Comparison of ENCODE assay signal across 26 mouse cellular contexts in the genomic region with DNA sequence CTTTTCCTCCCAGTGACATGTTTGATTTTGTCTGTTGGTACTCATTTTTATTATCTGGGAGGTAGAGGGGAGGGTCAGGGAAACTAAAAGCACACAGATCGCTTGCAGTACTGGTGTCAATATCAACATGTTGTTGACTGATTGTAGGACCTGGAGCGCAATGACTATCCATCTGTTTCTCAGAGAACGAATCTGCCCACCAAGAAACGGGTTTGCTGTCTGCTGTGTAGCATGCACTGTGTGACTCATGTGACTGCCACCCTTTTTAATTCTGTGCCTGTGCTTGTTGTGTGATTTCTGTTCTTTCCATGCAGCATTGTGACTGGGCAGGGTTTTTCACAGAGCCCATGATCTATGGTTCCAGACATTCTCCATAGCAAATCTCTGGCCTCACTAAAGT.
DNase-seq lines count a peak whose midpoint lies in the region; ATAC-seq and TF ChIP-seq lines count a peak whose summit lies in the region.
"Had no signal": no experiment of that assay in that cellular context is flagged by ENCODE, and none has a peak within 500 bp of the region (broad histone marks: within the 10 kb centered on the region; RNA-seq: fewer than 3 reads in every experiment).

No protein-coding gene starts in this region.

- H3K9me3 ChIP-seq in forebrain, embryonic 16.5 days (ENCODE audit: control insufficient read depth, low read length) = no peaks in the 10 kb centered on the region
- H3K9me3 ChIP-seq in forebrain, embryonic 14.5 days (replicated peaks; ENCODE audit: control insufficient read depth, low read length) = no peaks in the 10 kb centered on the region
- H3K9me3 ChIP-seq in midbrain, embryonic 11.5 days (ENCODE audit: control insufficient read depth, low read length) = no peaks in the 10 kb centered on the region
- H3K9me3 ChIP-seq in midbrain, embryonic 16.5 days (replicated peaks; ENCODE audit: control insufficient read depth, low read length, poor library complexity, severe bottlenecking) = no peaks in the 10 kb centered on the region
- H3K9me3 ChIP-seq: embryonic facial prominence, embryonic 10.5 days; embryonic facial prominence, embryonic 15.5 days; heart, embryonic 10.5 days; heart, embryonic 15.5 days; intestine, embryonic 15.5 days; liver, embryonic 15.5 days; neural tube, embryonic 15.5 days had no signal

- no peak for DNase-seq in forebrain, embryonic 14.5 days (ENCODE audit: low spot score)
- DNase-seq in midbrain, embryonic 11.5 days (ENCODE audit: low spot score, missing footprints) = peak; percentile 68
- DNase-seq in layer of hippocampus, adult 2 months (ENCODE audit: low spot score in 2 of 2) = peak; percentile 42 to 51
- DNase-seq in layer of hippocampus, postnatal 36 days = peak; percentile 26 to 37
- DNase-seq in left cerebral cortex, adult 2 months (ENCODE audit: extremely low spot score in 1 of 2, low spot score in 2 of 2) = no peak
- DNase-seq in urinary bladder, adult 2 months (ENCODE audit: low spot score) = no peak
- DNase-seq: adrenal gland, postnatal 36 days; cerebellum, adult 8-10 months; cerebellum, postnatal 25 days; gastrocnemius, postnatal 10 days; kidney, adult 2 months; kidney, postnatal 4 days; lung, embryonic 14.5 days; lung, postnatal 14 days; retina, postnatal 1 day; right cerebral cortex, postnatal 14 days had no signal

- intact Hi-C loops in left cerebral cortex, adult 2 months (cut with DNase I) = no loop called here

- no peak overlapping the region for H3K27ac ChIP-seq in forebrain, embryonic 16.5 days (ENCODE audit: low read length)
- H3K27ac ChIP-seq in forebrain, embryonic 14.5 days (ENCODE audit: low read depth, low read length) = no peak overlapping the region
- H3K27ac ChIP-seq in midbrain, embryonic 11.5 days (ENCODE audit: low read depth, low read length) = no peak overlapping the region
- no peak overlapping the region; the same call in 1 of the 2 replicates for H3K27ac ChIP-seq in midbrain, embryonic 16.5 days (ENCODE audit: low read length)
- H3K27ac ChIP-seq in layer of hippocampus, adult 2 months = peak overlapping the region; percentile 49; the same call in 1 of the 2 replicates
- H3K27ac ChIP-seq in left cerebral cortex, adult 2 months = no peak overlapping the region
- H3K27ac ChIP-seq: embryonic facial prominence, embryonic 10.5 days; embryonic facial prominence, embryonic 15.5 days; heart, embryonic 10.5 days; heart, embryonic 15.5 days; hindbrain, postnatal 0 days; intestine, embryonic 15.5 days; liver, embryonic 15.5 days; neural tube, embryonic 15.5 days had no signal

- no peak overlapping the region for H3K4me2 ChIP-seq in forebrain, embryonic 16.5 days (ENCODE audit: low read length)
- H3K4me2 ChIP-seq in forebrain, embryonic 14.5 days (ENCODE audit: low read length) = no peak overlapping the region
- no peak overlapping the region for H3K4me2 ChIP-seq in midbrain, embryonic 11.5 days
- no peak overlapping the region for H3K4me2 ChIP-seq in midbrain, embryonic 16.5 days (ENCODE audit: low read length)
- H3K4me2 ChIP-seq: embryonic facial prominence, embryonic 15.5 days; heart, embryonic 15.5 days; intestine, embryonic 15.5 days; liver, embryonic 15.5 days; lung, embryonic 14.5 days; neural tube, embryonic 15.5 days had no signal

- no peak overlapping the region for H3K9ac ChIP-seq in forebrain, embryonic 16.5 days (replicated peaks; ENCODE audit: low read depth, low read length)
- no peak overlapping the region for H3K9ac ChIP-seq in forebrain, embryonic 14.5 days (ENCODE audit: low read length)
- no peak overlapping the region for H3K9ac ChIP-seq in midbrain, embryonic 11.5 days (ENCODE audit: low read length)
- H3K9ac ChIP-seq in midbrain, embryonic 16.5 days (ENCODE audit: low read depth, low read length) = no peak overlapping the region
- H3K9ac ChIP-seq: embryonic facial prominence, embryonic 15.5 days; heart, embryonic 15.5 days; intestine, embryonic 15.5 days; liver, embryonic 15.5 days; lung, embryonic 14.5 days; neural tube, embryonic 15.5 days had no signal

- H3K4me1 ChIP-seq in forebrain, embryonic 16.5 days (replicated peaks; ENCODE audit: control insufficient read depth, insufficient read depth, low read length) = peaks cover 7% of the 10 kb centered on the region
- no peaks in the 10 kb centered on the region; the same call in 1 of the 2 replicates for H3K4me1 ChIP-seq in forebrain, embryonic 14.5 days (ENCODE audit: control insufficient read depth, insufficient read depth, low read length)
- H3K4me1 ChIP-seq in midbrain, embryonic 11.5 days (ENCODE audit: control insufficient read depth, insufficient read depth, low read length) = peaks cover 16% of the 10 kb centered on the region
- H3K4me1 ChIP-seq in midbrain, embryonic 16.5 days (ENCODE audit: control insufficient read depth, insufficient read depth, low read length) = peaks cover 4% of the 10 kb centered on the region; the same call in 1 of the 2 replicates
- H3K4me1 ChIP-seq: embryonic facial prominence, embryonic 15.5 days; heart, embryonic 10.5 days; heart, embryonic 15.5 days; intestine, embryonic 15.5 days; liver, embryonic 15.5 days had no signal

- TF ChIP-seq CTCF in layer of hippocampus, adult 2 months (conservative IDR thresholded peaks at IDR 0.05) = no peak
- no peak for TF ChIP-seq CTCF in left cerebral cortex, adult 2 months (IDR thresholded peaks at IDR 0.05)

- H3K36me3 ChIP-seq in forebrain, embryonic 16.5 days (ENCODE audit: control insufficient read depth, insufficient read depth) = no peaks in the 10 kb centered on the region
- H3K36me3 ChIP-seq in forebrain, embryonic 14.5 days (ENCODE audit: control insufficient read depth, insufficient read depth, low read length) = no peaks in the 10 kb centered on the region
- no peaks in the 10 kb centered on the region for H3K36me3 ChIP-seq in midbrain, embryonic 11.5 days (ENCODE audit: control insufficient read depth, insufficient read depth, low read length)
- no peaks in the 10 kb centered on the region for H3K36me3 ChIP-seq in midbrain, embryonic 16.5 days (ENCODE audit: control insufficient read depth, insufficient read depth, low read length)
- H3K36me3 ChIP-seq: embryonic facial prominence, embryonic 10.5 days; embryonic facial prominence, embryonic 15.5 days; heart, embryonic 10.5 days; heart, embryonic 15.5 days; intestine, embryonic 15.5 days; liver, embryonic 15.5 days; neural tube, embryonic 15.5 days had no signal

- H3K27me3 ChIP-seq in forebrain, embryonic 16.5 days (replicated peaks; ENCODE audit: control insufficient read depth, insufficient read depth, low read length) = no peaks in the 10 kb centered on the region
- no peaks in the 10 kb centered on the region for H3K27me3 ChIP-seq in forebrain, embryonic 14.5 days (replicated peaks; ENCODE audit: control insufficient read depth, insufficient read depth, low read length)
- no peaks in the 10 kb centered on the region for H3K27me3 ChIP-seq in midbrain, embryonic 11.5 days (ENCODE audit: control insufficient read depth, insufficient read depth, low read length)
- no peaks in the 10 kb centered on the region for H3K27me3 ChIP-seq in midbrain, embryonic 16.5 days (ENCODE audit: control insufficient read depth, insufficient read depth, low read depth, low read length)
- H3K27me3 ChIP-seq: embryonic facial prominence, embryonic 15.5 days; heart, embryonic 15.5 days; intestine, embryonic 15.5 days; liver, embryonic 15.5 days; neural tube, embryonic 15.5 days had no signal

- no peak overlapping the region for H3K4me3 ChIP-seq in forebrain, embryonic 16.5 days (replicated peaks; ENCODE audit: low read length)
- H3K4me3 ChIP-seq in forebrain, embryonic 14.5 days (ENCODE audit: low read depth, low read length) = no peak overlapping the region
- no peak overlapping the region for H3K4me3 ChIP-seq in midbrain, embryonic 11.5 days (ENCODE audit: low read depth, low read length)
- no peak overlapping the region for H3K4me3 ChIP-seq in midbrain, embryonic 16.5 days (ENCODE audit: low read depth, low read length)
- no peak overlapping the region for H3K4me3 ChIP-seq in layer of hippocampus, adult 2 months
- no peak overlapping the region for H3K4me3 ChIP-seq in left cerebral cortex, adult 2 months
- H3K4me3 ChIP-seq: embryonic facial prominence, embryonic 10.5 days; embryonic facial prominence, embryonic 15.5 days; heart, embryonic 10.5 days; heart, embryonic 15.5 days; intestine, embryonic 15.5 days; liver, embryonic 15.5 days; neural tube, embryonic 15.5 days had no signal

- WGBS in forebrain, embryonic 16.5 days = 60% methylated on average over 4 of the region's 4 CpGs
- WGBS in forebrain, embryonic 14.5 days = 75% methylated on average over 4 of the region's 4 CpGs
- WGBS in midbrain, embryonic 11.5 days = 89% methylated on average over 4 of the region's 4 CpGs
- WGBS in midbrain, embryonic 16.5 days = 78% methylated on average over 4 of the region's 4 CpGs

- ATAC-seq in forebrain, embryonic 16.5 days = peak; percentile 24; the same call in 1 of the 2 replicates
- no peak for ATAC-seq in forebrain, embryonic 14.5 days
- no peak for ATAC-seq in midbrain, embryonic 11.5 days (ENCODE audit: low FRiP score)
- ATAC-seq in midbrain, embryonic 16.5 days = no peak
- ATAC-seq: hindbrain, postnatal 0 days; intestine, embryonic 15.5 days had no signal

Comparison
In these comparisons a context has a peak if more than half of its experiments do, and no peak if none do; other contexts are left out.
1. DNase-seq: peak in midbrain, embryonic 11.5 days (single experiment), layer of hippocampus, adult 2 months (2 of 2) and layer of hippocampus, postnatal 36 days (2 of 2); none in forebrain, embryonic 14.5 days (single experiment), left cerebral cortex, adult 2 months (0 of 2) and urinary bladder, adult 2 months (single experiment).